In genomic region chr2:49818126-49818525, GRCm38 (mm10) we compare ENCODE assay signal across 25 mouse cellular contexts. TPM values are rescaled to one million over a fixed set of nuclear protein-coding genes. Genes with fewer than 3 reads are reported as not detected.
"Had no signal": no experiment of that assay in that cellular context is flagged by ENCODE, and none has a peak within 500 bp of the region (broad histone marks: within the 10 kb centered on the region; RNA-seq: fewer than 3 reads in every experiment).

No protein-coding gene starts in this region.

- H3K27me3 ChIP-seq: heart, embryonic 13.5 days; heart, embryonic 15.5 days; hindbrain, embryonic 13.5 days; hindbrain, embryonic 15.5 days; kidney, embryonic 15.5 days; limb, embryonic 12.5 days; liver, embryonic 13.5 days had no signal

- H3K4me2 ChIP-seq: heart, embryonic 11.5 days; heart, embryonic 13.5 days; heart, embryonic 15.5 days; hindbrain, embryonic 13.5 days; hindbrain, embryonic 15.5 days; kidney, embryonic 15.5 days; limb, embryonic 12.5 days; liver, embryonic 11.5 days; liver, embryonic 13.5 days had no signal

- DNase-seq: gastrocnemius, adult 2 months; gastrocnemius, postnatal 10 days; gastrocnemius, postnatal 25 days; heart, adult 18-20 months; heart, postnatal 14 days; heart, postnatal 36 days; kidney, adult 11 months; kidney, adult 2 months; kidney, adult 9 months; kidney, postnatal 14 days; kidney, postnatal 4 days; liver; liver, embryonic 13.5 days had no signal

- H3K4me3 ChIP-seq: gastrocnemius, adult 2 months; heart, embryonic 13.5 days; heart, embryonic 15.5 days; hindbrain, embryonic 13.5 days; hindbrain, embryonic 15.5 days; kidney, embryonic 15.5 days; layer of hippocampus, adult 2 months; left cerebral cortex, adult 2 months; limb, embryonic 10.5 days; limb, embryonic 12.5 days; liver, embryonic 13.5 days had no signal

- H3K36me3 ChIP-seq: heart, embryonic 13.5 days; heart, embryonic 15.5 days; hindbrain, embryonic 13.5 days; hindbrain, embryonic 15.5 days; kidney, embryonic 15.5 days; limb, embryonic 10.5 days; limb, embryonic 12.5 days; liver, embryonic 13.5 days had no signal

RNA-seq across cellular contexts. Expression of gene Lypd6b, which starts 30.6 kb away (rescaled TPM):
- total RNA-seq: gastrocnemius, adult 2 months; gastrocnemius, postnatal 25 days; gastrocnemius, postnatal 4 days; heart, postnatal 36 days had no signal
- polyA plus RNA-seq: liver, embryonic 13.5 days had no signal
